Mouse (Mus musculus) embryonic facial prominence, embryonic 11.5 days (tissue): ENCODE data around the gene Tead4. TPM values are rescaled to one million over a fixed set of nuclear protein-coding genes. Genes with fewer than 3 reads are reported as not detected.

ENCODE experiments used
- ATAC-seq: fragments of 200-750 bp; cut with Nextera tagmentation; replicated peaks from 2 replicates; pipeline ENCODE4 v1.8.0; 2017; ENCODE audit warnings: low read depth; ENCODE audit not compliant: insufficient number of reproducible peaks, low FRiP score, low TSS enrichment
- DNase-seq: peaks from one replicate; pipeline ENCODE4 v3.0.0-alpha.2; 2015; ENCODE audit warnings: low spot score
- H3K27ac ChIP-seq: fragments of 300-500 bp; sonication (generic); replicated peaks from 2 replicates; pipeline ENCODE4 v1.5.1; 2014; ENCODE audit warnings: mild to moderate bottlenecking, low read depth, low read length, control low read depth
- H3K27me3 ChIP-seq: fragments of 300-500 bp; sonication (generic); 2 replicates; pipeline ENCODE4 v1.6.1; 2014; ENCODE audit warnings: mild to moderate bottlenecking, low read length, moderate library complexity, mixed read lengths; ENCODE audit not compliant: control insufficient read depth, insufficient read depth
- H3K36me3 ChIP-seq: fragments of 300-500 bp; sonication (generic); replicated peaks from 2 replicates; pipeline ENCODE4 v1.6.1; 2014; ENCODE audit warnings: low read depth, mild to moderate bottlenecking, low read length, moderate library complexity, mixed read lengths; ENCODE audit not compliant: control insufficient read depth, insufficient read depth
- H3K4me1 ChIP-seq: fragments of 300-500 bp; sonication (generic); 2 replicates; pipeline ENCODE4 v1.6.1; 2014; ENCODE audit warnings: low read length, mixed read lengths; ENCODE audit not compliant: control insufficient read depth, insufficient read depth
- H3K4me2 ChIP-seq: fragments of 300-500 bp; sonication (generic); 2 replicates; pipeline ENCODE4 v1.6.1; 2014; ENCODE audit warnings: low read depth, mild to moderate bottlenecking, control low read depth, low read length, moderate library complexity
- H3K4me3 ChIP-seq: fragments of 300-500 bp; sonication (generic); 2 replicates; pipeline ENCODE4 v1.5.1; 2014; ENCODE audit warnings: low read depth, low read length, control low read depth
- H3K9ac ChIP-seq: fragments of 300-500 bp; sonication (generic); replicated peaks from 2 replicates; pipeline ENCODE4 v1.6.1; 2014; ENCODE audit warnings: mild to moderate bottlenecking, control low read depth, low read length
- H3K9me3 ChIP-seq: fragments of 300-500 bp; sonication (generic); replicated peaks from 2 replicates; pipeline ENCODE4 v1.6.1; 2016; ENCODE audit warnings: mild to moderate bottlenecking, low read length, inconsistent platforms, mixed read lengths; ENCODE audit not compliant: control insufficient read depth
- WGBS: fragments of 180-500 bp; shearing (Covaris S2); extraction: QIAGEN DNeasy Blood & Tissue Kit; methylation state at CpG from one replicate; pipeline ENCODE4 v1.1.7; 2014; 5-methylcytosine and 5-hydroxymethylcytosine counted together
- polyA plus RNA-seq: library from polyadenylated mRNA; unstranded; fragments of >200 nt; fragmentation: Nextera tagmentation; extraction: Ambion mirVana; gene quantifications from 2 replicates; pipeline ENCODE4 v1.2.1, GENCODE M21; 2014

Tead4 gene
- polyA plus RNA-seq, 1 experiment from 2014 or later, result 1.4 TPM

GRCm38 (mm10) chr6:128208491-128209170, 92.0 kb downstream of the Tead4 start:
- H3K9me3 ChIP-seq, result no peaks in the 10 kb centered on the region
- 81% methylated on average over 8 of the region's 8 CpGs for whole genome bisulfite sequencing

GRCm38 (mm10) chr6:128203557-128203956, 97.1 kb downstream of the Tead4 start:
- 87% methylated on average over 1 of the region's 1 CpGs for WGBS
- no peak overlapping the region for H3K4me3 ChIP-seq
- no peaks in the 10 kb centered on the region for H3K4me1 ChIP-seq
- DNase-seq (no peak), ATAC-seq (no peak)
- no peak overlapping the region for H3K4me2 ChIP-seq
- no peaks in the 10 kb centered on the region for H3K27me3 ChIP-seq
- no peaks in the 10 kb centered on the region for H3K36me3 ChIP-seq
- H3K9me3 ChIP-seq, result no peaks in the 10 kb centered on the region
- H3K9ac ChIP-seq, result no peak overlapping the region
- no peak overlapping the region for H3K27ac ChIP-seq

More at GRCm38 (mm10) chr6:128208491-128209170, 92.0 kb downstream of the Tead4 start:
- Histone ChIP-seq H3K9ac (no peak overlapping the region), H3K4me3 (no peak overlapping the region), H3K4me2 (no peak overlapping the region), H3K4me1 (no peaks in the 10 kb centered on the region), H3K27me3 (no peaks in the 10 kb centered on the region), H3K36me3 (no peaks in the 10 kb centered on the region), H3K27ac (no peak overlapping the region)
- no peak for DNase-seq
- ATAC-seq, result no peak

GRCm38 (mm10) chr6:128200847-128201640, 99.6 kb downstream of the Tead4 start:
- H3K9ac ChIP-seq, result peak overlapping the region; percentile 57
- ATAC-seq, result no peak; the same call in 1 of the 2 replicates

GRCm38 (mm10) chr6:128200116-128200846, 100.3 kb downstream of the Tead4 start:
- WGBS, result under 1% methylated on average over 54 of the region's 54 CpGs
- H3K4me2 ChIP-seq, result peak overlapping the region; percentile 92
- H3K4me1 ChIP-seq, result no peaks in the 10 kb centered on the region
- H3K27me3 ChIP-seq, result no peaks in the 10 kb centered on the region
- peak overlapping the region; percentile 66 for H3K9ac ChIP-seq
- no peaks in the 10 kb centered on the region for H3K36me3 ChIP-seq
- H3K4me3 ChIP-seq, result peak overlapping the region; percentile 53
- ATAC-seq (peak; percentile 97), DNase-seq (peak; percentile 98)
- H3K27ac ChIP-seq, result no peak overlapping the region
- H3K9me3 ChIP-seq, result no peaks in the 10 kb centered on the region

More at GRCm38 (mm10) chr6:128200847-128201640, 99.6 kb downstream of the Tead4 start:
- 1% methylated on average over 20 of the region's 20 CpGs for WGBS
- peak overlapping the region; percentile 92 for H3K4me2 ChIP-seq
- peak overlapping the region; percentile 53 for H3K4me3 ChIP-seq
- no peaks in the 10 kb centered on the region for H3K36me3 ChIP-seq
- no peaks in the 10 kb centered on the region for H3K4me1 ChIP-seq
- no peaks in the 10 kb centered on the region for H3K9me3 ChIP-seq
- no peaks in the 10 kb centered on the region for H3K27me3 ChIP-seq
- no peak overlapping the region for H3K27ac ChIP-seq
- peak; percentile 84 for DNase-seq

GRCm38 (mm10) chr6:128183521-128183920, 117.1 kb downstream of the Tead4 start:
- Histone ChIP-seq H3K27ac (no peak overlapping the region), H3K36me3 (no peaks in the 10 kb centered on the region), H3K27me3 (no peaks in the 10 kb centered on the region), H3K9ac (no peak overlapping the region), H3K4me1 (no peaks in the 10 kb centered on the region), H3K4me3 (no peak overlapping the region), H3K9me3 (no peaks in the 10 kb centered on the region), H3K4me2 (no peak overlapping the region)
- no peak for ATAC-seq
- WGBS, result 58% methylated on average over 2 of the region's 2 CpGs
- DNase-seq, result no peak

- Histone ChIP-seq H3K9me3 (no peaks in the 10 kb centered on the region), H3K4me2 (no peak overlapping the region), H3K4me1 (no peaks in the 10 kb centered on the region), H3K27ac (no peak overlapping the region), H3K36me3 (no peaks in the 10 kb centered on the region), H3K4me3 (no peak overlapping the region), H3K9ac (no peak overlapping the region), H3K27me3 (no peaks in the 10 kb centered on the region)
- 74% methylated on average over 5 of the region's 5 CpGs for WGBS
- ATAC-seq (no peak), DNase-seq (no peak)
These were observed 119.4 kb downstream of the Tead4 start for GRCm38 (mm10) chr6:128181176-128181575.

GRCm38 (mm10) chr6:128179651-128180050, 121.0 kb downstream of the Tead4 start:
- H3K9me3 ChIP-seq, result no peaks in the 10 kb centered on the region
- H3K4me1 ChIP-seq, result no peaks in the 10 kb centered on the region
- no peak for ATAC-seq
- no peak for DNase-seq
- WGBS, result 100% methylated on average over 1 of the region's 1 CpGs
- no peaks in the 10 kb centered on the region for H3K27me3 ChIP-seq
- no peak overlapping the region for H3K9ac ChIP-seq
- no peak overlapping the region for H3K4me2 ChIP-seq
- no peaks in the 10 kb centered on the region for H3K36me3 ChIP-seq
- H3K4me3 ChIP-seq, result no peak overlapping the region
- H3K27ac ChIP-seq, result no peak overlapping the region
